Mouse (Mus musculus) cerebellum, adult 2 months (tissue): ENCODE results near the gene Tnfsfm13. TPM values are rescaled to one million over a fixed set of nuclear protein-coding genes. Genes with fewer than 3 reads are reported as not detected.
A peak's percentile ranks its signal among the peaks of the same experiment; 100 is the strongest.

Experiments
- DNase-seq, 2 experiments: peaks; one replicate each; pipeline ENCODE4 v3.0.0; 2021
- H3K27ac ChIP-seq: fragments of 200-500 bp; 2 replicates; pipeline ENCODE4 v1.5.1; 2012; ENCODE audit warnings: low read length, control low read depth, inconsistent platforms; ENCODE audit not compliant: insufficient read depth
- H3K27me3 ChIP-seq: fragments of 200-500 bp; 2 replicates; pipeline ENCODE4 v1.6.1; 2012; ENCODE audit warnings: inconsistent platforms, mild to moderate bottlenecking, low read length, moderate library complexity; ENCODE audit not compliant: control insufficient read depth, insufficient read depth
- H3K4me1 ChIP-seq: fragments of 200-500 bp; 2 replicates; pipeline ENCODE4 v1.6.1; 2011; ENCODE audit warnings: low read length; ENCODE audit not compliant: control insufficient read depth, insufficient read depth
- H3K4me3 ChIP-seq: fragments of 200-500 bp; replicated peaks from 2 replicates; pipeline ENCODE3; 2011; ENCODE audit warnings: mild to moderate bottlenecking, low read depth, low read length, control low read depth; ENCODE audit not compliant: insufficient read depth
- CTCF ChIP-seq: fragments of 200-500 bp; IDR thresholded peaks from 2 replicates; pipeline ENCODE4 v1.5.1; 2011; ENCODE audit warnings: low read depth, mild to moderate bottlenecking, control low read depth, low read length, moderate library complexity, borderline replicate concordance; ENCODE audit not compliant: insufficient read depth
- POLR2A ChIP-seq: fragments of 200-500 bp; IDR thresholded peaks from 2 replicates; pipeline ENCODE4 v1.6.1; 2011; ENCODE audit warnings: low read length, control low read depth, borderline replicate concordance; ENCODE audit not compliant: insufficient read depth
- WGBS: fragments of 180-500 bp; shearing (Covaris S2); methylation state at CpG from one replicate; pipeline ENCODE4 v1.1.7; 2018; 5-methylcytosine and 5-hydroxymethylcytosine counted together
- polyA plus RNA-seq: library from polyadenylated mRNA; depleted of rRNA; stranded (reverse); fragments of >200 nt; gene quantifications from 2 replicates; pipeline ENCODE4 v1.2.3, GENCODE M21; 2012

Tnfsfm13 gene
- polyA plus RNA-seq, 1 experiment = 3.3 TPM

DNA sequence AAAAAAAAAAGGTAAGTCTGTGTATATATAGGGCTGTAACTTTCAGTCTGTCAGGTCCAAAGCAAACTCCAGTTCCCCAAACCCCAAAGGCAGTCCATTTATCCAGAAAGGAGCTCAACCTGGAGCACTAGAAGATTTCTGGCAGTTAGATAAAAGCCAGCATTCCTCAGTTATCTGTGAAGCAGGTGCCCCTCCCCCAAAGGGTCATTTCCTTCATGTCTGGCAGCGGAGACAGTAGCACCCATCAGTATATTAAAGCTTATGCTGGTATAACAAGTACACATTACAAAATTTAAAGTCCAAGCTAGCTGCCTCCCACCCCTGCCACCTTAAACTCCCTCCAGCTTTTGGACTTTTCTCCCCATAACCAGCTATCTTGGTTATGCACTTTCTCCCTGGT is 3.7 kb upstream of the Tnfsfm13 start:
- 77% methylated on average over 1 of the region's 1 CpGs for WGBS
- DNase-seq = no peak
- no peaks in the 10 kb centered on the region for H3K27me3 ChIP-seq
- no peak for TF ChIP-seq POLR2A
- TF ChIP-seq CTCF = no peak
- H3K27ac ChIP-seq = no peak overlapping the region
- H3K4me3 ChIP-seq = no peak overlapping the region
- peaks cover 5% of the 10 kb centered on the region; the same call in 1 of the 2 replicates for H3K4me1 ChIP-seq

DNA sequence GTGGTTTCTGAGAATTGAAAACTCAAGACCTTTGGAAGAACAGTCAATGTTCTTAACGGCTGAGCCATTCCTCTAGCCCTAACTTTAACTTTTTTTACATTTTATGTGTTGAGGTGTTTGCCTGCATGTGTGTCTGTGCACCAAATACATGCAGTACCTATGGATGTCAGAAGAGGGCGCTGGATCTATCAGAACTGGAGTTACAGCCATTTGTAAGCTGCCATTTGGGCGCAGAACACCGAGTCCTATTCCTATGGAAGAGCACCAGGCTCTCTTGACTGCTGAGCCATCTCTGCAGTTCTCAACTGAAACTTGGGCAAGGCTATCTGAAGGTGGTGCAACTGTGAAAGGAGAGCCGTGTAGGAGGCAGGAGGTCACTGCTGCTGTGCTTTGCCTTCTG is 2.7 kb upstream of the Tnfsfm13 start:
- peaks cover 5% of the 10 kb centered on the region; the same call in 1 of the 2 replicates for H3K4me1 ChIP-seq
- no peak for TF ChIP-seq POLR2A
- TF ChIP-seq CTCF = peak; percentile 26; the same call in 1 of the 2 replicates
- 71% methylated on average over 5 of the region's 5 CpGs for WGBS

DNA sequence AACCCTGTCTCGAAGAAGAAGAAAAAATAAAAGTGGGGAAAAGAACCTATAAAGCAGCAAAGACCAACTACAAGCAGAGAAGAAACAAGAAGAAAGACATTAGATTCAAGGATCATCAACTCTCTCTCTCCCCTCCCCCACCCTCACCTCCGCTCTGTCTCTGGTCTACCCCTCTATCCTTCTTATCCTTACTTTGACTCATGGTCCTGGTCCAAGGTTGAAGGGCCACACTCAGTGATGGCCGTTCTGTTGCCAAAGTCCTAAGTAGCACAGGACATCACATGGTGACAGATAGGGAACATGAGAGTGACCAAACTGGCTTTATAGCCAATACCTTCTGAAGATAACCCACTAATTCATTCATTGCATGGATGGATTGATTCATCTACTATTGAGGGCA is 1.5 kb upstream of the Tnfsfm13 start:
- no peak for TF ChIP-seq CTCF
- no peak for TF ChIP-seq POLR2A
- Histone ChIP-seq H3K27me3 (no peaks in the 10 kb centered on the region), H3K4me1 (peaks cover 5% of the 10 kb centered on the region; the same call in 1 of the 2 replicates), H3K4me3 (no peak overlapping the region), H3K27ac (no peak overlapping the region)
- no peak for DNase-seq
- WGBS = 94% methylated on average over 3 of the region's 3 CpGs

More for the DNA sequence above, 2.7 kb upstream of the Tnfsfm13 start:
- DNase-seq = no peak
- H3K27ac ChIP-seq = no peak overlapping the region
- H3K4me3 ChIP-seq = no peak overlapping the region
- H3K27me3 ChIP-seq = no peaks in the 10 kb centered on the region

DNA sequence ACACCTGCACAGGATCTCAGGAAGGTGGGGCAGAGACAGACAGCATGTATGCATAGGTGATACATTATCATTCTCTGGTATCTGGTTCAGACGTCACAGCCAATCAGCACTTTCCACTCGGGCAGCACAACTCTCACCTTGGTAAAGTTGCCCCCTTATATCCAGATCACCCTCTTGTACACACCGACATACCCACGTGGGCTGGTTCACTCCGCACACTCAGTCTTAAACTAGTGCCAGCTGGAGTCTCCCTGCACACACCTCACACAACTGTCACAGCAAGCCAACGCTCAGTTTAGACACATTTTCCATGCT is 895 bp downstream of the Tnfsfm13 start:
- TF ChIP-seq POLR2A (no peak), CTCF (no peak)
- peak overlapping the region; percentile 55 for H3K4me3 ChIP-seq
- WGBS = 4% methylated on average over 6 of the region's 6 CpGs
- DNase-seq = no peak
- no peaks in the 10 kb centered on the region for H3K27me3 ChIP-seq
- peaks cover 5% of the 10 kb centered on the region; the same call in 1 of the 2 replicates for H3K4me1 ChIP-seq
- peak overlapping the region; percentile 75 for H3K27ac ChIP-seq

DNA sequence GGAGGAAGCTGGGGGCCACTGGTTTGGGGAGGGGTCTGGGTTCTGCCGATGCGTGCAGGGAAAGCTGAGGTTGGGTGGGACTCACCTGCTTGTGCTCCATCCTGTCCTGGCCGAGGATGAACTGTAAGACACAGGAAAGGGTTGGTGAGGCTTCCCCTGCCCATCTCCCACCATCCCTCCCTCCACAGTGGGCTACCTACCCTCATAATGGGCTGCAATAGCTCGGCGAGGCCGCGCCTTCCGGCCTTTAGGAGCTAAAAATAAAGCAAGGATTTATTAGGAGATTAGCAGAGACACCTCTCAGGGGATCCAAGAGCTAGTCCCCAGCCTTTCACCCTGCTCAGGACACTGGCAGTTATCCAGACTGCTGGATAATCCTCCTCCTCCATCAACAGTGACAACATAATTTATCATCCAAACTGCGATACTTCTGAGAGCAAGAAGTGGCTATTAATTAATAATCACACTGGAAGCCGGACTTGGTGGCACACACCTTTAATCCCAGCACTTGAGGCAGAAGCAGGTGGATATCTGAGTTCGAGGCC is 2.4 kb downstream of the Tnfsfm13 start:
- no peaks in the 10 kb centered on the region for H3K27me3 ChIP-seq
- TF ChIP-seq CTCF (no peak), POLR2A (no peak)
- H3K4me1 ChIP-seq = peaks cover 5% of the 10 kb centered on the region; the same call in 1 of the 2 replicates
- WGBS = 62% methylated on average over 11 of the region's 11 CpGs
- no peak overlapping the region for H3K4me3 ChIP-seq
- DNase-seq = no peak
- H3K27ac ChIP-seq = no peak overlapping the region

DNA sequence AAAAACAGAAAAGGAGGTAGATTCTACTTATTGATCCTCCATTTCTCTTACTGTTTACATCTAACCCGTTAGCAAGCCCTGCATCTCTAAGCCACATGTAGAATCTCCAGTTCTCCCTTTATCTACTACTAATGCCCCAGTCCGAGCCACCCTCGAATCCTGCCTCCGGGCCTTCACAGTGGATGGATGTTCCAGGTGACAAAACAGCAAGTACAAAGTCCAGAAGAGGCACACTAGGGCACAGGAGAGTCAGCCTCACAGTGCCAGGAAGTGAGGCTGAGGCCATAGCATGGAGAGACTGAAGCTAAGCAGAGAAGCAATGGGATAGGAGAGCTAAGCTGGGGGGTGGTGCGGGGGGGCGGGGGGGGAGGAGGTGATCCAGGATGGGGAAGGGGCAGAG is 3.0 kb downstream of the Tnfsfm13 start:
- no peak overlapping the region for H3K27ac ChIP-seq
- 90% methylated on average over 6 of the region's 6 CpGs for WGBS

DNA sequence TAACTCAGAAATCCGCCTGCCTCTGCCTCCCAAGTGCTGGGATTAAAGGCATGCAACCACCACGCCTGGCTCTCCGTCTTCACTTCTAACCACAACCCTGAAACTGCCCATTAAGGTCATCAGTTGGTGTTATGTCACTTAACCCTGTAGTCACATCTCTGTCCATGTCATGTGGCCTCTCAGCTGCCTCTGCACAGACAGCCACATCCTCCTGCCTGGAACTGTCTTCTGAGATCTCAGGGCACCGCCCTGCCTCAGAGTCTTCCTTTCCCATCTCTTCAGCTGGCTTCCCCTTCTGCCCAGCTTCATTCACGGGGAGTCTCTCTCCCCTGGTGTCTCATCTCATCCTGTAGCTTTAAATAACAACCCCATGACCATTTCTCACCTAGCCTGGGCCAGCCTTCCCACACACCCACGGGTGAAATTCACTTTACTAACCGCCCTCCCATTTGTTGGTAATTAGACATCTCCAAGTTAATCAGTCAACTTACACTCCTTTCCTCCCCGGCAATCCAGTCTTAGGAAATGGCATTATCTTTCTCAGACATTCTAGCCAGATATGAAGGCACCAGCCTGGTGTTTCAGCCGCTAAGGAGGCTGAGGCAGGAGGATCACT is 3.6 kb downstream of the Tnfsfm13 start:
- H3K27ac ChIP-seq = no peak overlapping the region

More for the DNA sequence above, 3.0 kb downstream of the Tnfsfm13 start:
- TF ChIP-seq CTCF = no peak
- TF ChIP-seq POLR2A = no peak
- H3K4me3 ChIP-seq = no peak overlapping the region
- H3K27me3 ChIP-seq = no peaks in the 10 kb centered on the region
- no peak for DNase-seq
- peaks cover 5% of the 10 kb centered on the region; the same call in 1 of the 2 replicates for H3K4me1 ChIP-seq

DNA sequence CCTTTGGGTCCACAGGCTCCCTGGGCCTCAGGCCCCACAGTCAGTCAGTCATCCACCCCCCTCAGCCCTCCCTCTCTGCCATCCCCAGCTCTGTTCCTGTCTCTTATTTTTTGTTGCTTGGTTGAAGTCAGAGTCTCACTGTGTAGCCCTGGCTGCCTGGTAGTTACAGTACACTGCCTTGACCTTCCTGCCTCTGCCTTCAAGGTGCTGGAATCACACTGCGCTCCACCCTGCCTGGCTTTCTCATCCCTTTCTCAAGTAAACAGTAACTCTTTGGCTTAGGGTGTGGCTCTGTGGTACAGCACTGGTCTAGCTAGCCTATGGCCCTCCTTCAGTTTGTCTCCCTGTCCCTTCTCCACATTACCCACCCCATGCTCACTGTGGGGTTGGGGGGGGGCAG is 6.0 kb downstream of the Tnfsfm13 start:
- no peak for DNase-seq
- H3K4me1 ChIP-seq = peaks cover 22% of the 10 kb centered on the region
- 100% methylated on average over 1 of the region's 1 CpGs for WGBS

More for the DNA sequence above, 3.6 kb downstream of the Tnfsfm13 start:
- Histone ChIP-seq H3K4me1 (peaks cover 5% of the 10 kb centered on the region; the same call in 1 of the 2 replicates), H3K27me3 (no peaks in the 10 kb centered on the region), H3K4me3 (no peak overlapping the region)
- no peak for DNase-seq
- TF ChIP-seq POLR2A (no peak), CTCF (no peak)
- 82% methylated on average over 9 of the region's 9 CpGs for WGBS

More for the DNA sequence above, 6.0 kb downstream of the Tnfsfm13 start:
- no peak for TF ChIP-seq POLR2A
- TF ChIP-seq CTCF = no peak
- no peaks in the 10 kb centered on the region for H3K27me3 ChIP-seq
- H3K27ac ChIP-seq = no peak overlapping the region
- no peak overlapping the region for H3K4me3 ChIP-seq
